Comparison of ENCODE assay signal across 14 mouse cellular contexts in the genomic region with DNA sequence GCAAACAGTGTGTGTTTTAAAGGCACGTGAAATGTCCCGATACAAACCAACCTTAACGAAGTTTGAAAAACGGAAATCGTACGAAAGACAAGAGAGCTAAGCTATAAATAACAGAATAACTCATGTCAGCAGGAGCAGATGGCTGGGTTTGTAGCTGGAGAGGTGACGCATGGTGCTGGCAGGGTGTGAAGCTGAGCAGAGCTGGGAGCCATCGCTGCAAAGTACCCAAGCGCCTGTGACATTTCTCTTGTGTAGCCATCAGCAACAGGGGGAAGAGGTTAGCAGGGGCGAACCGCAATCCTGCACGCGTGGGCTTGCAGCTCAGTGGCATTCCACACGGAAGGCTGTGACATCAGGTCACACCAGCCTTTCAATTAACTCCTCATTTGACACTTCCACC.
DNase-seq lines count a peak whose midpoint lies in the region; ATAC-seq and TF ChIP-seq lines count a peak whose summit lies in the region.
"Had no signal": no experiment of that assay in that cellular context is flagged by ENCODE, and none has a peak within 500 bp of the region (broad histone marks: within the 10 kb centered on the region; RNA-seq: fewer than 3 reads in every experiment).

No protein-coding gene starts in this region.

- H3K4me2 ChIP-seq in heart, embryonic 12.5 days: peak overlapping the region; percentile 33; the same call in 1 of the 2 replicates

- WGBS in heart, embryonic 12.5 days: 33% methylated on average over 14 of the region's 14 CpGs
- WGBS in heart, embryonic 10.5 days: 53% methylated on average over 14 of the region's 14 CpGs

- H3K36me3 ChIP-seq in heart, embryonic 12.5 days: no peaks in the 10 kb centered on the region
- H3K36me3 ChIP-seq in heart, embryonic 10.5 days: no peaks in the 10 kb centered on the region
- H3K36me3 ChIP-seq: embryonic facial prominence, embryonic 10.5 days had no signal

- H3K9me3 ChIP-seq in heart, embryonic 12.5 days (replicated peaks): 0 out of 2 replicates have a peak, but pooled peaks cover 3% of the 10 kb centered on the region
- H3K9me3 ChIP-seq in heart, embryonic 10.5 days: no peaks in the 10 kb centered on the region
- H3K9me3 ChIP-seq: embryonic facial prominence, embryonic 10.5 days had no signal

- TF ChIP-seq CTCF in layer of hippocampus, adult 2 months (conservative IDR thresholded peaks at IDR 0.05): no peak

- H3K27ac ChIP-seq in heart, embryonic 12.5 days (ENCODE audit: poor library complexity, severe bottlenecking): no peak overlapping the region
- no peak overlapping the region for H3K27ac ChIP-seq in heart, embryonic 10.5 days
- peak overlapping the region; percentile 84 for H3K27ac ChIP-seq in layer of hippocampus, adult 2 months
- H3K27ac ChIP-seq: embryonic facial prominence, embryonic 10.5 days; liver, embryonic 14.5 days had no signal

- ATAC-seq in heart, embryonic 12.5 days (ENCODE audit: insufficient number of reproducible peaks, low FRiP score): no peak
- ATAC-seq: CD4-positive, CD25-positive, alpha-beta regulatory T cell, adult 4 months had no signal

- no peak overlapping the region for H3K9ac ChIP-seq in heart, embryonic 12.5 days
- H3K9ac ChIP-seq: liver, embryonic 14.5 days had no signal

- H3K27me3 ChIP-seq in heart, embryonic 12.5 days (replicated peaks): no peaks in the 10 kb centered on the region
- no peaks in the 10 kb centered on the region for H3K27me3 ChIP-seq in heart, embryonic 10.5 days (ENCODE audit: insufficient read depth, poor library complexity, severe bottlenecking)

- DNase-seq in heart, embryonic 10.5 days (ENCODE audit: low spot score): no peak
- peak; percentile 44 to 69 for DNase-seq in layer of hippocampus, adult 2 months (ENCODE audit: low spot score in 2 of 2)
- no peak for DNase-seq in layer of hippocampus, adult 11-12 months (ENCODE audit: low spot score)
- peak; percentile 56 for DNase-seq in cerebellum, adult 11 months
- DNase-seq in cerebellum, postnatal 36 days: peak; percentile 65 to 67
- DNase-seq in thymus, postnatal 4 days: no peak
- DNase-seq in left cerebral cortex, adult 11 months (ENCODE audit: low spot score): no peak
- DNase-seq: adrenal gland, postnatal 36 days; heart, adult 11 months; kidney, adult 11 months had no signal

- peaks cover 13% of the 10 kb centered on the region for H3K4me1 ChIP-seq in heart, embryonic 12.5 days (replicated peaks)
- H3K4me1 ChIP-seq in heart, embryonic 10.5 days: peaks cover 6% of the 10 kb centered on the region; the same call in 1 of the 2 replicates

- H3K4me3 ChIP-seq in heart, embryonic 12.5 days: no peak overlapping the region
- H3K4me3 ChIP-seq in heart, embryonic 10.5 days: no peak overlapping the region
- no peak overlapping the region for H3K4me3 ChIP-seq in layer of hippocampus, adult 2 months
- H3K4me3 ChIP-seq: embryonic facial prominence, embryonic 10.5 days had no signal

Comparison
In these comparisons a context has a peak if more than half of its experiments do, and no peak if none do; other contexts are left out.
1. DNase-seq: peak in layer of hippocampus, adult 2 months (2 of 2), cerebellum, adult 11 months (single experiment) and cerebellum, postnatal 36 days (2 of 2); none in heart, embryonic 10.5 days (single experiment), layer of hippocampus, adult 11-12 months (single experiment), thymus, postnatal 4 days (single experiment) and left cerebral cortex, adult 11 months (single experiment).